Mouse (Mus musculus) midbrain, postnatal 0 days (tissue): Measurements from ENCODE around the gene Cyp2u1. TPM values are rescaled to one million over a fixed set of nuclear protein-coding genes. Genes with fewer than 3 reads are reported as not detected.
A peak's percentile ranks its signal among the peaks of the same experiment; 100 is the strongest.

ENCODE experiments used
- ATAC-seq: fragments of 200-750 bp; cut with Nextera tagmentation; 2 replicates; pipeline ENCODE4 v1.8.0; 2017; ENCODE audit warnings: moderate number of reproducible peaks, mild to moderate bottlenecking, moderate TSS enrichment, moderate library complexity; ENCODE audit not compliant: low FRiP score
- DNase-seq: peaks from one replicate; pipeline ENCODE4 v3.0.0-alpha.2; 2015; ENCODE audit warnings: low spot score
- H3K27ac ChIP-seq: fragments of 300-500 bp; sonication (generic); 2 replicates; pipeline ENCODE4 v1.5.1; 2014; ENCODE audit warnings: low read depth, mild to moderate bottlenecking, low read length, mixed read lengths
- H3K27me3 ChIP-seq: fragments of 300-500 bp; sonication (generic); 2 replicates; pipeline ENCODE4 v1.6.1; 2014; ENCODE audit warnings: low read length, control low read depth, mixed read lengths; ENCODE audit not compliant: insufficient read depth
- H3K36me3 ChIP-seq: fragments of 300-500 bp; sonication (generic); 2 replicates; pipeline ENCODE4 v1.6.1; 2014; ENCODE audit warnings: low read length, control low read depth, mixed read lengths; ENCODE audit not compliant: insufficient read depth
- H3K4me1 ChIP-seq: fragments of 300-500 bp; sonication (generic); 2 replicates; pipeline ENCODE4 v1.6.1; 2014; ENCODE audit warnings: mild to moderate bottlenecking, control low read depth, antibody characterized with exemption, low read length, mixed read lengths; ENCODE audit not compliant: insufficient read depth
- H3K4me2 ChIP-seq: fragments of 300-500 bp; sonication (generic); 2 replicates; pipeline ENCODE4 v1.6.1; 2014; ENCODE audit warnings: low read depth, mild to moderate bottlenecking, low read length, mixed read lengths; ENCODE audit not compliant: poor library complexity, severe bottlenecking
- H3K4me3 ChIP-seq: fragments of 300-500 bp; sonication (generic); 2 replicates; pipeline ENCODE4 v1.5.1; 2014; ENCODE audit warnings: low read depth, mild to moderate bottlenecking, low read length, moderate library complexity
- H3K9ac ChIP-seq: fragments of 300-500 bp; sonication (generic); replicated peaks from 2 replicates; pipeline ENCODE4 v1.6.1; 2014; ENCODE audit warnings: mild to moderate bottlenecking, low read length, moderate library complexity, mixed read lengths; ENCODE audit not compliant: poor library complexity, severe bottlenecking
- H3K9me3 ChIP-seq: fragments of 300-500 bp; sonication (generic); 2 replicates; pipeline ENCODE4 v1.6.1; 2016; ENCODE audit warnings: low read length, control low read depth
- CTCF ChIP-seq: IDR thresholded peaks from 2 replicates; pipeline ENCODE4 v1.5.1; 2016; ENCODE audit warnings: antibody characterized with exemption, mild to moderate bottlenecking
- WGBS: fragments of 180-500 bp; shearing (Covaris S2); extraction: QIAGEN DNeasy Blood & Tissue Kit; methylation state at CpG from one replicate; pipeline ENCODE4 v1.1.7; 2014; 5-methylcytosine and 5-hydroxymethylcytosine counted together
- polyA plus RNA-seq: library from polyadenylated mRNA; unstranded; fragments of >200 nt; fragmentation: Nextera tagmentation; extraction: Ambion mirVana; gene quantifications from 2 replicates; pipeline ENCODE4 v1.2.1, GENCODE M21; 2015
- total RNA-seq: library from RNA; depleted of rRNA; stranded (reverse); fragments of >200 nt; gene quantifications from 2 replicates; pipeline ENCODE4 v1.2.3, GENCODE M21; 2014

Gene Cyp2u1
- total and polyA plus RNA-seq, 2 experiments from 2014 or later = 14.3 to 15.2 TPM

DNA sequence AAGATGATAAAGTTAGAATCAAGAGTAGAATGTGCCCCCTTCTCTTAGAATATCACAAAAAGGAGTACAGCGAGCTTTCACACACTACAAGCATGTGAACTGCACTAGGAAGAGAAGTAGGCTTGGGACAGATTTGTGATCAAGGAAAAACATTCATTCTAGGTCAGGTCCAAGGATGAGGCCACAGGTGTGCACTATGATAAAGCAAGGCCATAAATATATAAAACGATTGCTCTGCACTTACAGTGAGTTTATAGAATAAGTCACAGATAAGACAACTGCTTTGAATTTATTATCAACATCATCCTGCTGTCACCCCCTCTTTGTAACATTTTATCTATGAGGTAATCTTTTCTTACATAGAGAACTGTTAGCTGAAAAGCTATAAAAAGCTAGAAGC is 10.7 kb downstream of the Cyp2u1 start:
- WGBS = 96% methylated on average over 2 of the region's 2 CpGs
- no peak for ATAC-seq
- peaks cover 22% of the 10 kb centered on the region for H3K36me3 ChIP-seq

GRCm38 (mm10) chr3:131291890-131292289 is 11.1 kb downstream of the Cyp2u1 start:
- H3K4me2 ChIP-seq = no peak overlapping the region
- TF ChIP-seq CTCF = no peak
- H3K9ac ChIP-seq = no peak overlapping the region
- DNase-seq (no peak), ATAC-seq (no peak)
- H3K4me3 ChIP-seq = no peak overlapping the region
- no peak overlapping the region for H3K27ac ChIP-seq
- no peaks in the 10 kb centered on the region for H3K27me3 ChIP-seq
- H3K4me1 ChIP-seq = no peaks in the 10 kb centered on the region
- peaks cover 21% of the 10 kb centered on the region for H3K36me3 ChIP-seq
- no peaks in the 10 kb centered on the region for H3K9me3 ChIP-seq
- 91% methylated on average over 4 of the region's 4 CpGs for WGBS

More for the DNA sequence above, 10.7 kb downstream of the Cyp2u1 start:
- H3K27me3 ChIP-seq = no peaks in the 10 kb centered on the region
- no peak overlapping the region for H3K4me2 ChIP-seq
- H3K9me3 ChIP-seq = no peaks in the 10 kb centered on the region
- DNase-seq = no peak
- no peak overlapping the region for H3K4me3 ChIP-seq
- H3K4me1 ChIP-seq = no peaks in the 10 kb centered on the region
- TF ChIP-seq CTCF = no peak
- no peak overlapping the region for H3K9ac ChIP-seq
- H3K27ac ChIP-seq = no peak overlapping the region

DNA sequence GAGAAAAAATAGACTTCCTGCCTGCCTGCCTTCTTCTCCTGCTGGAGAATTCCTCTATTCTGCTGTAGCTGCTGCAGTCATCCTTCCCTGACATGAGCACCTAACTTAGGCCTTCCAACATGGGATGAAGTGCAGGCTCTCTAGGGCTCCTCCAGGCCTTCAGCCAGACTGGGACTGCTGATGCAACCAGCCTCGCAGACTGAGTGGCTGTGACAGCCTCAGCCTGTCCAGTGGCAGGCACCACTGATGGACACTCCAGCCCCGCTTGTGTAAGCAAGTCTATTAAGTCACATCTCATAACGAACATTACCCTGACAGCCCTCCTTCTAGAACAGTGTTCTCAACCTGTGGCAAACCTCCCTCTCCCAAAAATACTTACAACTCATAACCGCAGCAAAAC is 28.9 kb downstream of the Cyp2u1 start:
- ATAC-seq = no peak
- Histone ChIP-seq H3K27me3 (no peaks in the 10 kb centered on the region), H3K4me1 (0 out of 2 replicates have a peak, but pooled peaks cover 5% of the 10 kb centered on the region), H3K4me3 (no peak overlapping the region), H3K27ac (no peak overlapping the region), H3K4me2 (no peak overlapping the region), H3K36me3 (no peaks in the 10 kb centered on the region), H3K9ac (no peak overlapping the region), H3K9me3 (no peaks in the 10 kb centered on the region)
- TF ChIP-seq CTCF = no peak
- 88% methylated on average over 4 of the region's 4 CpGs for WGBS
- no peak for DNase-seq

GRCm38 (mm10) chr3:131272374-131273100 is 30.5 kb downstream of the Cyp2u1 start:
- no peak for ATAC-seq
- TF ChIP-seq CTCF = no peak

DNA sequence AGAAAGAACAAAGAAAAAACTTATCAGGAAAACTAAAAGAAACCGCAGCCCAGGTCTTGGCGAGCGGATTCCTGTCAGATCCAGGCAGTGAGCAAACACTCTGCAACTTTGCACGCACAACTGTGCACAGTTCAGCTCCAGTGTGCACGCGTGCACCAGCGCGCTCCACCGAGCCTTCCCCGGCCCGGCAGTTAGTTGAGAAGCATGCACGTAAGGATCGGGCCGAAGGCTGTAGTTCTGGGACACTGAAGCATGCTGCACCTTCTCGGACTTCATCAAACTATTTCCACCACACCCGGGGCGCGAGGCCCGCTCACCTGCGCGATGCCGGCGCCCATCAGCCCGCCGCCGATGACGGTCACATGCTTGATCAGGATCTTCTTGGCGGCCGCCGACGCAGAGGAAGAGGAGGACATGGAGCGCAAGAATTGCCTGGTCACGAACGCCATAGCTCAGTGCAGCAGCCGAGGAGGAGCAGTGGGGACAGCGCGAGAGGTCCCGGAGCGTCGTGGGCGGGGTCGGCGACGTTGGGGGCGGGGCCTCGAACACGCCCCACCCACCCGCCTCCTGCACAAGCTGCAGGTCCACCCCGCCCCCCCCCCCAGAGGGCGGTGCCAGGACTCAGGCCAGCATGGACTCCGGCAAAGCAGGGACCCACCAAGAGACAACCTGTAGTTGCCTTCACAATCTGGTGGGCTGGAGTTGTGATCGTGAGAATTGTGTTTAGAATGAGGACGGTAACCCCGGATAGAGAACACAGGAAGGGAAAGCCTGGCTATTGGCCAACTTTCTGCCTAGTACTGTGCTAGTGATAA is 31.3 kb downstream of the Cyp2u1 start, which contains the start of gene Hadh:
Gene Hadh (minus strand): TSS at position 543 of the 815 bp plus-strand sequence.
- under 1% methylated on average over 53 of the region's 54 CpGs for WGBS
- 0 out of 2 replicates have a peak, but pooled peaks cover 5% of the 10 kb centered on the region for H3K4me1 ChIP-seq
- H3K4me3 ChIP-seq = peak within 1 kb of the TSS; percentile 69
- no peaks in the 10 kb centered on the region for H3K27me3 ChIP-seq
- H3K36me3 ChIP-seq = no peaks in the 10 kb centered on the region
- H3K9me3 ChIP-seq = no peaks in the 10 kb centered on the region
- no peak for TF ChIP-seq CTCF
- ATAC-seq = peak; percentile 88
- peak; percentile 74 for DNase-seq
- peak within 1 kb of the TSS; percentile 61 for H3K9ac ChIP-seq
- H3K4me2 ChIP-seq = peak within 1 kb of the TSS; percentile 85
- H3K27ac ChIP-seq = peak within 1 kb of the TSS; percentile 32; the same call in 1 of the 2 replicates

More at GRCm38 (mm10) chr3:131272374-131273100, 30.5 kb downstream of the Cyp2u1 start:
- Histone ChIP-seq H3K9me3 (no peaks in the 10 kb centered on the region), H3K27ac (no peak overlapping the region), H3K36me3 (no peaks in the 10 kb centered on the region), H3K4me1 (0 out of 2 replicates have a peak, but pooled peaks cover 5% of the 10 kb centered on the region), H3K9ac (no peak overlapping the region), H3K4me2 (peak overlapping the region; percentile 85), H3K27me3 (no peaks in the 10 kb centered on the region), H3K4me3 (peak overlapping the region; percentile 69)
- no peak for DNase-seq
- 57% methylated on average over 10 of the region's 10 CpGs for WGBS
